Mouse (Mus musculus) hindbrain, embryonic 10.5 days (tissue): ENCODE measurements around the gene Atxn3. TPM values are rescaled to one million over a fixed set of nuclear protein-coding genes. Genes with fewer than 3 reads are reported as not detected.
"Not testable (repeated sequence)": the region's sequence is repeated elsewhere in the genome, so short reads cannot be mapped to it uniquely, and the experiment has no call there.

Source experiments
- DNase-seq: peaks from one replicate; pipeline ENCODE4 v3.0.0-alpha.2; 2017; ENCODE audit warnings: low spot score
- H3K27ac ChIP-seq: fragments of 300-500 bp; sonication (generic); 2 replicates; pipeline ENCODE4 v1.5.1; 2016; ENCODE audit warnings: mild to moderate bottlenecking, moderate library complexity
- H3K27me3 ChIP-seq: fragments of 300-500 bp; sonication (generic); 2 replicates; pipeline ENCODE4 v1.6.1; 2016; ENCODE audit warnings: mild to moderate bottlenecking; ENCODE audit not compliant: poor library complexity, insufficient read depth, severe bottlenecking
- H3K36me3 ChIP-seq: fragments of 300-500 bp; sonication (generic); 2 replicates; pipeline ENCODE4 v1.6.1; 2016; ENCODE audit warnings: mild to moderate bottlenecking, moderate library complexity
- H3K4me1 ChIP-seq: fragments of 300-500 bp; sonication (generic); replicated peaks from 2 replicates; pipeline ENCODE4 v1.6.1; 2016; ENCODE audit warnings: mild to moderate bottlenecking
- H3K4me3 ChIP-seq: fragments of 300-500 bp; sonication (generic); 2 replicates; pipeline ENCODE4 v1.5.1; 2016; ENCODE audit warnings: mild to moderate bottlenecking, moderate library complexity
- H3K9me3 ChIP-seq: fragments of 300-500 bp; sonication (generic); 2 replicates; pipeline ENCODE4 v1.6.1; 2016; ENCODE audit warnings: mild to moderate bottlenecking, moderate library complexity
- WGBS: fragments of 180-500 bp; shearing (Covaris S2); methylation state at CpG from one replicate; pipeline ENCODE4 v1.1.7; 2016; 5-methylcytosine and 5-hydroxymethylcytosine counted together
- polyA plus RNA-seq: library from polyadenylated mRNA; unstranded; fragments of >200 nt; fragmentation: Nextera tagmentation; extraction: Ambion mirVana; gene quantifications from 2 replicates; pipeline ENCODE4 v1.2.1, GENCODE M21; 2016

Gene Atxn3
- polyA plus RNA-seq, 1 experiment from 2014 or later = 11.3 TPM

DNA sequence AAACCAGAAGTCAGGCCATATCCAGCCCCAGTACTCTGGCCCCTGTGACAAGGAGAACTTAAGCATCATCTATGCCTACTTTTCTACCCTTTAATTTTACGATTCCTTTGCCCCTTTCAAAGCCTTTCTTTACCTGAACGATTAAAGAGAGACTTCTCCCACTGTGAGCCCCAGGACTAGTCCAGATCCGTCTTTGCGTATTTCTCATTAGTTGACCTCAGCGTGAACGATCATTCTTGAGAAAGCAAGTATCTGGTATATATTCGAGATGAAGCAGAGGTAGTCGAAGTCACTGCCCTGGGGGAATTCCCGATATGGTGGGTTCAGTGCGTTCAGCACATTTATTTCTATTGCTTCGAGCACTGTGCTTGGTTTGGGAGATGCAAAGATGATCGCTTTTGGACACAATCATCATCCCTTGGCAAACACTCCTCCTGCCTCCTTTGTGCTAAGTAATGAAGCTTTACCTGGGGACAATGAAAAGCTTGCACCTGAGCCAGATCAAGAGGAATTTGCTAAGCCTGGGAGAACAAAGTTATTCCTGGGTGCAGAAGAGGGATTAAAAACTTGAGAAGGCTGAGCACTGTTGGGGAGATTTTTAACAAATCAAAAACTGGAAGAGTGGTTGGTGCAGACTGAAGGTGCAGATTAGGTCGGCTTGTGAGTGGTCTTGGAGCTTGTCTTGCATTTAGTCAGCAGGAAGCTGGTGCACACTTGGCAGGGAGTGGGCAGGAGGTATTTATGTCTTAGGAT lies 18.8 kb upstream of the Atxn3 start:
- Histone ChIP-seq H3K4me1 (peaks cover 21% of the 10 kb centered on the region), H3K9me3 (no peaks in the 10 kb centered on the region), H3K27me3 (no peaks in the 10 kb centered on the region), H3K27ac (peak overlapping the region; percentile 99), H3K4me3 (peak overlapping the region; percentile 97), H3K36me3 (peaks cover 18% of the 10 kb centered on the region)
- whole genome bisulfite sequencing = 30% methylated on average over 13 of the region's 13 CpGs
- no peak for DNase-seq

DNA sequence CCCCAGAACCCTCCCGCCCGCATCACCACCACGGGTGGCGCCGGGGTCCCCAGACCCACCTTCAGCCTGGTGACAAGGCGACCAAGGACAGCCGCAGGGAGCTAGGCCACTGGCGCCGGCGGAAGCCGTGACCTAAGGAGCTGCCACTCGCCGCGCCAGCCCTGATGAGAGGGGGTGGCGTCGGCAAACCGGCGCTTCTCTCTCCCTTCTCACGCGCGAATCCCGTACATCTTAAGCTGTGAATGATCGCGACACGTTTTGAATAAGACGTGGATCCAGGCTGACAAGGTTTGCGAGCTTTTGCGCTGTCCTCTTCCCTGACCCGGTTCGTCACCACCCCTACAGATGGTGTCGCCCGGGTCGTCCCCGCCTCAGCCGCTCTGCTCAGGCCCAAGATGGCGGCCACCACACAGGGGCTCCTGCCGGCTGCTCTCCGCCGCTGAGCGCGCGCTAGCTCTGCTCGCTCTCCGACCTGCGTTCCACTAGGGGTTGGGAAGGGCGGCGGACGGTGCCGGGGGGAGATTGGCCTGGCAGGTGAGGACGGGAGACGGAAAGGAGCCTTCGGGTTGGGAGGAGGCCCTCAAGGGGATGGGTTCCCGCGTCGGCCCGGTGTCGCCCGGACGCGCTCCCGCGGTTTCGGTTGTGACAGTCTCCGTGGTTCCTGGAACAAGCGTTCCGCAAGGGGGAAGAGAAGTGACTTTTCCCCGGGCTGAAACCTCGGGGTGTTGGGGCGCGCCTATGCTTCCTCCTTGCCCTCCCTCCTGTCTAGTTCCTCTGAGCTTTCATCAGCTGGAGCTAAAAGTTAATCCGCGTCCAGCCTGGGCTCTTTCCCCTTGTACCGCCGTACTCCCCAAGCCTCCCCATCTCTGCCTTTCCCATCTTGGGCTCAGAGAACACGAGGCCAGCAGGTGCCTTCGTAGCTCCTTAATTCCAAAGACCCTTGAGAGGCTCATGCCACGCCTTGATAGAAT lies 17.8 kb upstream of the Atxn3 start, which contains the start of gene Cpsf2:
Gene Cpsf2, plus strand, starts transcription at position 388 of the 971 bp plus-strand sequence.
- H3K27me3 ChIP-seq = no peaks in the 10 kb centered on the region
- peaks cover 14% of the 10 kb centered on the region for H3K36me3 ChIP-seq
- H3K4me3 ChIP-seq = peak within 1 kb of the TSS; percentile 97
- H3K9me3 ChIP-seq = no peaks in the 10 kb centered on the region
- peak; percentile 89 for DNase-seq
- H3K27ac ChIP-seq = peak within 1 kb of the TSS; percentile 99
- peaks cover 21% of the 10 kb centered on the region for H3K4me1 ChIP-seq
- WGBS = 0% methylated on average over 77 of the region's 77 CpGs

DNA sequence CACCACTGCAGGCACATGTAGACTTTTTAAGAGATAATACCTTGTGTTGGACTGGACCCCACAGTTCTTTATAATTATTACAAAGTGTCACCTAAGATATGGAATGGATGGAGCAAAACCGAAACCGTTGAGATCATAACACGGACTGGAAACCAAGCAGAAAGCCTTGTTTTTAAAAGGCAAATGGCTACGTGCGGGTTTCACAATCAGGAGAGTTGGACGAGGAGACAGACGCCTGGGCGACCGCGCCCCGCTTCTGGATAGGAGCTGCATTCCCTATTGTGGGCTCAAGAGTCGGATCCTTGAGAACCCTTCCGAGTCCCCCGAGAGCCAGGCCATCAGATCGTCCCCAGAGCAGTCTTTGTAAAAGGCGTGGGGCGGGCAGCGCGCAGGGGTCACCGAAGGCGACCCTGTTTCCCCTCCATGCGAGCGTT lies 17.1 kb upstream of the Atxn3 start:
- H3K9me3 ChIP-seq = no peaks in the 10 kb centered on the region
- H3K4me3 ChIP-seq = peak overlapping the region; percentile 97
- peaks cover 21% of the 10 kb centered on the region for H3K4me1 ChIP-seq
- WGBS = under 1% methylated on average over 23 of the region's 23 CpGs
- no peaks in the 10 kb centered on the region for H3K27me3 ChIP-seq
- peaks cover 16% of the 10 kb centered on the region for H3K36me3 ChIP-seq
- peak overlapping the region; percentile 99 for H3K27ac ChIP-seq
- no peak for DNase-seq

DNA sequence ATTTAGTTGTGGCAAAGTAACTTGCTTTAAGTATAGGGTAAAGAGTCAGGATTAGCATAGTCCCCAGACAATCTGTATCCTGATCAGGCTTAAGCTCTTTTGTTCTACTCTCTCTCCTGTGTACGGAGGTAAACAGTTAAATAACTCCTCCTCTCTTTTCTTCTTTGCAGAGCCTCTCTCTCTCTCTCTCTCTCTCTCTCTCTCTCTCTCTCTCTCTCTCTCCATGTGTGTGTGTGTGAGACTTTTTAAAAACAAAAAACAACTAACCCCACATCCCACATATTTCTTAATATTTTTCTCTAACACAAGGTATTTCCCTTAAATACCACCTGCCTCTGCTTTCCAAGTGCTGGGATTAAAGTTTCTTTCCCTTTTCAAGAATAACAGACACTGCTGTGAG lies 16.5 kb upstream of the Atxn3 start:
- Histone ChIP-seq H3K36me3 (peaks cover 21% of the 10 kb centered on the region), H3K9me3 (no peaks in the 10 kb centered on the region), H3K27ac (peak overlapping the region; percentile 99), H3K4me1 (peaks cover 21% of the 10 kb centered on the region), H3K4me3 (peak overlapping the region; percentile 97), H3K27me3 (no peaks in the 10 kb centered on the region)
- 28% methylated on average over 1 of the region's 1 CpGs for WGBS
- DNase-seq = no peak

DNA sequence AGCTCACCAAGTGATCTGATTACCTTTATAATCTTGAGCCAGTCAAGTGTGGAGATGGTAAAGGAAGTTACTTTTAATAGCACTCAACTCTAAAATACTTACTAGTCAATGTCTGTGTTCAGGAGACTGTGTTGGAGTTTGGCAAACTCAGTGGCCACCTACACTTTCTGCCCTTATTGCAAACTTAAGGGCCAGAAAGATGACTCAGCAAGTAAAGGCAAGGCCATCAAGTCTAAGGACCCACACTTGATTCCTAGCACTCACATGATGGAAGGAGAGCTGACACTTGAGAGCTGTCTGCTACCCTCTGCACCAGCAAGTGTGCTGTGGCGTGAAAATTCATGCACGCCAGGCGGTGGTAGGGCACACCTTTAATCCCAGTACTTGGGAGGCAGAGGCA lies 14.2 kb upstream of the Atxn3 start:
- no peak for DNase-seq
- peaks cover 42% of the 10 kb centered on the region for H3K36me3 ChIP-seq

DNA sequence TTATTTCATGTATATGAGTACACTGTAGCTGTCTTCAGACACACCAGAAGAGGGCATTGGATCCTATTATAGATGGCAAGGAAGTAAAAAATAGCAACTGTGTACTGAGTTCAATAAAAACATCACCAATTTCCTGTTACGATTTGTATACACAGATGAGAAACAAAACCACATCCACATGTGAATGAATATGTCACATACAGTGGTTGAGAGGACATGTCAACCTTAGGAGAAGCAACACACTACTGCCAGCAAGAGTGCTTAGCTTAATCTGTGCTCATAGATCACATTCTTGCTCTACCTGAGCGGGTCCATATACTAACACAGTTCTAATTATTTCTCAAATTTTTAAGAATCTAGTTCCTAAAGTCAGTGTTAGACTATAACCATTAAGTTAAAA lies 13.3 kb upstream of the Atxn3 start:
- Histone ChIP-seq H3K9me3 (no peaks in the 10 kb centered on the region), H3K36me3 (peaks cover 51% of the 10 kb centered on the region), H3K4me3 (no peak overlapping the region), H3K27me3 (no peaks in the 10 kb centered on the region), H3K27ac (no peak overlapping the region), H3K4me1 (peaks cover 7% of the 10 kb centered on the region)
- WGBS = 93% methylated on average over 2 of the region's 2 CpGs
- no peak for DNase-seq

More for the DNA sequence above, 14.2 kb upstream of the Atxn3 start:
- H3K27ac ChIP-seq = no peak overlapping the region
- WGBS = 92% methylated on average over 3 of the region's 3 CpGs
- no peak overlapping the region for H3K4me3 ChIP-seq
- H3K4me1 ChIP-seq = peaks cover 17% of the 10 kb centered on the region
- no peaks in the 10 kb centered on the region for H3K27me3 ChIP-seq
- no peaks in the 10 kb centered on the region for H3K9me3 ChIP-seq

DNA sequence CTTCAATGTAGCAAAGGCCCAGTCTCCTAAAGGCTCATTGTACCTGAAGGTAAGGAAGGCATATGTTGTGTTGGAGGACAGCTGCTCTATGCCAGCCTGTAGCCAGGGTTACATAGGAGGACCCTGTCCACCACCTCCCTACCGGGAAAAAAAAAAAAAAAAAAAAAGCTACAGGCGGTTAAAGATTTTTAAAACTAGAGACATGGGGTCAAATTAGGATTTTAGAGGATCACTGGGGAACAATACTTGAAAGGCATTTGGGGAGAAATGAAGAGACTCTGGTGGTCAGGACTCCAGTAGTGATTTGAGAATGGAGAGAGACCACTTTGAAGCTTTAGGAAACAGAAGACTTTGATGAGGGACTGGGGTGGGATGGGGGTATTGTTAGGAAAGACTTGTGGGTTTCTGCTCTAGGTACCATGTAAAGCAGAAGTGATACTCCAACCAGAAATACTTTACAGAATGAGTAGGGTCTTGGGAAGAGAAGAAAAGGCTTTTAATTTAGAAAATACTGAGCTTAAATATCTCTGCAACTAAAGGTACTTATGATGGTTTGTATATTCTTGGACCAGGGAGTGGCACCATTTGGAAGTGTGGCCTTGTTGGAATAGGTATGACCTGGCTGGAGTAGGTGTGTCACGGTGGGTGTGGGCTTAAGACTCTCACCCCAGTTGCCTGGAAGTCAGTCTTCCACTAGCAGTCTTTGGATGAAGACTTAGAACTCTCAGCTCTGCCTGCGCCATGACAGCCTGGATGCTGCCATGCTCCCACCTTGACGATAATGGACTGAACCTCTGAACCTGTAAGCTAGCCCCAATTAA lies 1.1 kb upstream of the Atxn3 start:
- Histone ChIP-seq H3K4me1 (peaks cover 14% of the 10 kb centered on the region), H3K4me3 (peak overlapping the region; percentile 86), H3K27ac (peak overlapping the region; percentile 35; the same call in 1 of the 2 replicates)
- WGBS = 89% methylated on average over 5 of the region's 5 CpGs
- not testable (repeated sequence) for H3K27me3 ChIP-seq, H3K9me3 ChIP-seq, H3K36me3 ChIP-seq, DNase-seq

DNA sequence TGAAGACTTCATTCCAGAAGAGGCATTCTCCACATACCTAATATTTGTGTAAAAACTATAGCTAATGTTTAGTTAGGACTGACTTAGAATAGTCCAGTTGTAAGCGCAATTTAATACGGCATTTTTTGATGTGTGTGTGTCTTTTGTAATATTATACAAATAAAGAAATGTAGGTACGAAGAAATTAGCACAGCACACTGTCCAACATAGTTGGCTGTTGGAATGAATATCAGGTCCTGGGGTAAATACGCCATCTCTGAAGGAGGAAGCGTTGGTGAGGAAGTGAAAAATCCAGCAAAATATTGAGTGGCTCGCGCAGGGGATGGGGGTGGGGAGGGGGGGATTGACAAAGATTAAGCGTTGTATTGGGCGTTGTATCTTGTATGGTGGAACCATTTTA lies 510 bp upstream of the Atxn3 start:
- Histone ChIP-seq H3K4me1 (peaks cover 14% of the 10 kb centered on the region), H3K36me3 (peaks cover 7% of the 10 kb centered on the region; the same call in 1 of the 2 replicates), H3K27ac (peak overlapping the region; percentile 35), H3K9me3 (no peaks in the 10 kb centered on the region), H3K4me3 (peak overlapping the region; percentile 86), H3K27me3 (no peaks in the 10 kb centered on the region)
- DNase-seq = no peak
- 63% methylated on average over 9 of the region's 9 CpGs for WGBS

DNA sequence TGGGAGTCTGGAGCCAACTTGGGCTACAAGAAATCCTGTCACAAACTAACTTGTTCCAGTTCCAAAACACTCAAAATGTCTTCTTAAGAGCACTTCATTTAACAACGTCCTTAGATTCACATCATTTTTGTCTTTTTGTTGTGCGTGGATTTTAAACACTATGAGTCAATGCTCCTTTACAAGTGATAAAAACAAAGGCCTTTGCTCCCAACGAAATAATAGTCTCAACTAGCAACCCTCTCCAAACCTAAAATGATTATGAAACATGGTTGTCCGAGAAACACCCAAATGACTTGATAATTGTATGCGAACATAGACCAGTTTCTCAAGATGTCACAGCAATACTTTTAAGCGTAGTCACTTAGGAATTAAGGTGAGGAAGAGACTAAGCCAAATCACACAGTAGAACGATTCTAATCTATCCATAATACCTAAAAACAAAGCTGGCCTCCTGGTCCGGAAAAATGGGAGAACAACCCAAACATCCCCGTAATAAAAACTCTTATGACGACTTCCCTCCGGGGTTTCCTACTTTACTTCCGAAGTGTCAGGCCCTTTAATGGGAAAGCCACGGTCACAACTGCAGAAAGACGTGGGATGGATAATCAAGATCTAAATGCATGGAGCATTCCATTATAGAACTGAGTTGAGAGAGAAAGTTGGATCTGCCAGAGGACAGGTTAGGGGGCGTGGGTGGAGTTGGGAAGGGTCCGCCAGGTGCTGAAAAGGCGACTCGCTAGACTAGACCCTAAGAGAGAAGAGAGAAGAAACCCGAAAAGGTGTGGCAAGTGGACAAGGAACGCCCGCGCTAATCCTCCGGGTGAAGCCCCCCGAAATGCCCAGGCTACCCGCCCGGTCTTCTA lies 736 bp downstream of the Atxn3 start:
- Histone ChIP-seq H3K9me3 (no peaks in the 10 kb centered on the region), H3K27me3 (no peaks in the 10 kb centered on the region), H3K4me3 (peak overlapping the region; percentile 86), H3K4me1 (peaks cover 14% of the 10 kb centered on the region), H3K36me3 (peaks cover 7% of the 10 kb centered on the region; the same call in 1 of the 2 replicates), H3K27ac (peak overlapping the region; percentile 91)
- DNase-seq = no peak
- 15% methylated on average over 26 of the region's 26 CpGs for WGBS

DNA sequence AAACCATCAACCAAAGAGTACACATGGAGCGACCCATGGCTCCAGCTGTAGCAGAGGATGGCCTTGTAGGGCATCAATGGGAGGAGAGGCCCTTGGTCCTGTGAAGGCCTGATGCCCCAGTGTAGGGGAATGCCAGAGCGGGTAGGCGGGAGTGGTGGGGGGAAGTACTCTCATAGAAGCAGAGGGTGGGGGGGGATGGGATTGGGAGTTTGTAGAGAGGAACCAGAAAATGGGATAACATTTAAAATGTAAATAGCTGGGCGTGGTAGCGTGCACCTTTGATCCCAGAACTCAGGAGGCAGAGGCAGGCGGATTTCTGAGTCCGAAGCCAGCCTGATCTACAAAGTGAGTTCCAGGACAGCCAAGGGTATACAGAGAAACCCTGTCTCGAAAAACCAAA lies 2.2 kb downstream of the Atxn3 start:
- WGBS = 94% methylated on average over 8 of the region's 8 CpGs
- H3K36me3 ChIP-seq = peaks cover 10% of the 10 kb centered on the region; the same call in 1 of the 2 replicates
- not testable (repeated sequence) for H3K27ac ChIP-seq, H3K9me3 ChIP-seq, H3K27me3 ChIP-seq, DNase-seq, H3K4me3 ChIP-seq
- peaks cover 14% of the 10 kb centered on the region for H3K4me1 ChIP-seq

DNA sequence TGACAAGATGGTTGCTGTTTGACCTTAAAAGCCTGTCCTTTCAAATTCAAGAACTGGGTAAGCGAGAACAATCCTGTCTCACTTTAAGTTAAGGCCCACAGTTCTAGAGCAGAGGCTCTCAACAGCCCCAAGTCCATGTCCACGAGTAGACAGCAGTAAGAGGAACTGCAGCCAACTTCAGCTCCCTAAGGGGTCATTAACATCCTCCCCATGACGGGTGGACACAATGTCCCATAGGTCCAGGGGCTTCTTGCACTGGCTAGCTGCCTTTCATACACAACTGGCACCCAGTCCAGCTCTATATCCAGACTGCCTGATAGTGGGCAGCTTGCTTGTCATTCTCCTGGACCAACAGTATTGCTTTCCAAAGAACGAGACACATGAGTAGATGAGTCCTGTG lies 9.2 kb downstream of the Atxn3 start:
- DNase-seq = no peak
- WGBS = 84% methylated on average over 4 of the region's 4 CpGs
- H3K36me3 ChIP-seq = peaks cover 48% of the 10 kb centered on the region
- no peak overlapping the region for H3K4me3 ChIP-seq
- H3K4me1 ChIP-seq = no peaks in the 10 kb centered on the region
- no peaks in the 10 kb centered on the region for H3K27me3 ChIP-seq
- H3K9me3 ChIP-seq = no peaks in the 10 kb centered on the region
- H3K27ac ChIP-seq = no peak overlapping the region
